Comparison of ENCODE assay signal across 8 mouse cellular contexts in genomic region chr13:109260220-109260795, GRCm38 (mm10).
A peak's percentile ranks its signal among the peaks of the same experiment; 100 is the strongest.
DNase-seq lines count a peak whose midpoint lies in the region; ATAC-seq and TF ChIP-seq lines count a peak whose summit lies in the region.

No protein-coding gene starts in this region.

- peak overlapping the region; percentile 70 for H3K9ac ChIP-seq in limb, embryonic 12.5 days (replicated peaks)
- H3K9ac ChIP-seq in midbrain, embryonic 12.5 days (replicated peaks) = peak overlapping the region; percentile 56
- H3K9ac ChIP-seq in stomach, embryonic 16.5 days (ENCODE audit: low read length) = peak overlapping the region; percentile 76

- no peak overlapping the region for H3K27ac ChIP-seq in spleen, adult 2 months (ENCODE audit: insufficient read depth, low read length)
- peak overlapping the region; percentile 93 for H3K27ac ChIP-seq in limb, embryonic 12.5 days
- H3K27ac ChIP-seq in midbrain, embryonic 12.5 days (replicated peaks) = peak overlapping the region; percentile 75
- peak overlapping the region; percentile 96 for H3K27ac ChIP-seq in stomach, embryonic 16.5 days (ENCODE audit: low read length)

- H3K27me3 ChIP-seq in spleen, adult 2 months (ENCODE audit: control insufficient read depth, insufficient read depth, low read length) = peaks cover 8% of the 10 kb centered on the region
- H3K27me3 ChIP-seq in limb, embryonic 12.5 days = no peaks in the 10 kb centered on the region
- H3K27me3 ChIP-seq in midbrain, embryonic 12.5 days = no peaks in the 10 kb centered on the region
- no peaks in the 10 kb centered on the region for H3K27me3 ChIP-seq in stomach, embryonic 16.5 days (ENCODE audit: control insufficient read depth, insufficient read depth, low read length)

- H3K9me3 ChIP-seq in limb, embryonic 12.5 days = no peaks in the 10 kb centered on the region
- H3K9me3 ChIP-seq in midbrain, embryonic 12.5 days = no peaks in the 10 kb centered on the region
- no peaks in the 10 kb centered on the region for H3K9me3 ChIP-seq in stomach, embryonic 16.5 days (replicated peaks; ENCODE audit: control insufficient read depth, low read length)

- 2% methylated on average over 23 of the region's 23 CpGs for WGBS in spleen, adult 2 months
- under 1% methylated on average over 23 of the region's 23 CpGs for WGBS in limb, embryonic 12.5 days
- under 1% methylated on average over 23 of the region's 23 CpGs for WGBS in midbrain, embryonic 12.5 days
- under 1% methylated on average over 23 of the region's 23 CpGs for WGBS in stomach, embryonic 16.5 days

- peaks cover 4% of the 10 kb centered on the region; the same call in 1 of the 2 replicates for H3K4me1 ChIP-seq in spleen, adult 2 months (ENCODE audit: control insufficient read depth, insufficient read depth, insufficient read length)
- peaks cover 29% of the 10 kb centered on the region for H3K4me1 ChIP-seq in limb, embryonic 12.5 days (replicated peaks)
- H3K4me1 ChIP-seq in midbrain, embryonic 12.5 days = peaks cover 12% of the 10 kb centered on the region
- peaks cover 8% of the 10 kb centered on the region for H3K4me1 ChIP-seq in stomach, embryonic 16.5 days (ENCODE audit: control insufficient read depth, insufficient read depth, low read length)

- no peak for DNase-seq in spleen, adult 2 months (ENCODE audit: low read depth in 1 of 2, low spot score in 2 of 2)
- DNase-seq in spleen, postnatal 4 days (ENCODE audit: low spot score in 2 of 2) = no peak
- DNase-seq in embryo, embryonic 9.5 days (ENCODE audit: extremely low spot score) = peak; percentile 82
- DNase-seq in heart, adult 11 months = peak; percentile 95
- peak; percentile 90 for DNase-seq in kidney, adult 11 months

- H3K4me3 ChIP-seq in spleen, adult 2 months (ENCODE audit: extremely low read depth, insufficient read depth, insufficient read length) = peak overlapping the region; percentile 39; the same call in 1 of the 2 replicates
- H3K4me3 ChIP-seq in limb, embryonic 12.5 days (replicated peaks) = peak overlapping the region; percentile 55
- H3K4me3 ChIP-seq in midbrain, embryonic 12.5 days = peak overlapping the region; percentile 52
- peak overlapping the region; percentile 58 for H3K4me3 ChIP-seq in stomach, embryonic 16.5 days (replicated peaks; ENCODE audit: low read length)

- TF ChIP-seq CTCF in spleen, adult 2 months (IDR thresholded peaks at IDR 0.05; ENCODE audit: extremely low read depth, insufficient read depth, insufficient read length, insufficient replicate concordance) = no peak

- H3K4me2 ChIP-seq in limb, embryonic 12.5 days = peak overlapping the region; percentile 77
- peak overlapping the region; percentile 75 for H3K4me2 ChIP-seq in midbrain, embryonic 12.5 days (replicated peaks)
- H3K4me2 ChIP-seq in stomach, embryonic 16.5 days (ENCODE audit: low read depth, low read length) = peak overlapping the region; percentile 88

- no peaks in the 10 kb centered on the region for H3K36me3 ChIP-seq in spleen, adult 2 months (ENCODE audit: control insufficient read depth, insufficient read depth, low read length)
- H3K36me3 ChIP-seq in limb, embryonic 12.5 days = no peaks in the 10 kb centered on the region
- H3K36me3 ChIP-seq in midbrain, embryonic 12.5 days = no peaks in the 10 kb centered on the region
- no peaks in the 10 kb centered on the region for H3K36me3 ChIP-seq in stomach, embryonic 16.5 days (ENCODE audit: control insufficient read depth, insufficient read depth, low read length)

- no peak for TF ChIP-seq POLR2A in spleen, adult 2 months (IDR thresholded peaks at IDR 0.05; ENCODE audit: low read depth, low read length)

- peak; percentile 90 for ATAC-seq in limb, embryonic 12.5 days (ENCODE audit: insufficient number of reproducible peaks, insufficient read depth, low FRiP score, low TSS enrichment, low read depth)
- ATAC-seq in midbrain, embryonic 12.5 days (ENCODE audit: low FRiP score, low read depth) = peak; percentile 95
- ATAC-seq in stomach, embryonic 16.5 days (ENCODE audit: insufficient read depth, low FRiP score) = peak; percentile 91

Comparison
In these comparisons a context has a peak if more than half of its experiments do, and no peak if none do; other contexts are left out.
1. DNase-seq: peak in embryo, embryonic 9.5 days (single experiment), heart, adult 11 months (single experiment) and kidney, adult 11 months (single experiment); none in spleen, adult 2 months (0 of 2) and spleen, postnatal 4 days (0 of 2).
2. Peak in every context shown above with its lines, with median percentiles within 50 percentile points of each other: H3K4me3 ChIP-seq, ATAC-seq, H3K4me2 ChIP-seq and H3K9ac ChIP-seq.